Comparison of ENCODE assay signal across 8 mouse cellular contexts in genomic region chr8:11632406-11632805, GRCm38 (mm10). TPM values are rescaled to one million over a fixed set of nuclear protein-coding genes. Genes with fewer than 3 reads are reported as not detected.
A peak's percentile ranks its signal among the peaks of the same experiment; 100 is the strongest.
DNase-seq lines count a peak whose midpoint lies in the region; ATAC-seq and TF ChIP-seq lines count a peak whose summit lies in the region.

No protein-coding gene starts in this region.

- H3K36me3 ChIP-seq in heart, embryonic 11.5 days (ENCODE audit: control insufficient read depth, insufficient read depth, low read length): peaks cover 21% of the 10 kb centered on the region
- H3K36me3 ChIP-seq in myocyte (ENCODE audit: control insufficient read depth, insufficient read depth): peaks cover 21% of the 10 kb centered on the region

- peak overlapping the region; percentile 75 for H3K4me2 ChIP-seq in heart, embryonic 11.5 days
- peak overlapping the region; percentile 84 for H3K4me2 ChIP-seq in myocyte (ENCODE audit: low read depth)

- TF ChIP-seq CTCF in layer of hippocampus, adult 2 months (conservative IDR thresholded peaks at IDR 0.05): no peak

- H3K79me2 ChIP-seq in myocyte (ENCODE audit: control insufficient read depth, insufficient read depth): peaks cover 73% of the 10 kb centered on the region

- no peak for ATAC-seq in heart, embryonic 11.5 days (replicated peaks; ENCODE audit: insufficient number of reproducible peaks, low FRiP score, low TSS enrichment)

- 19% methylated on average over 2 of the region's 2 CpGs for WGBS in heart, embryonic 11.5 days (ENCODE audit: insufficient replicate concordance)

- H3ac ChIP-seq in myocyte (ENCODE audit: control insufficient read depth, insufficient read length): no peak overlapping the region

- peak; percentile 33 for DNase-seq in cerebellum, adult 9-10 months
- no peak for DNase-seq in cerebellum, adult 8-10 months
- DNase-seq in adrenal gland, adult 2 months: peak; percentile 93
- DNase-seq in kidney, postnatal 10 days: peak; percentile 83
- DNase-seq in layer of hippocampus, adult 18-20 months (ENCODE audit: low spot score in 2 of 2): no peak
- DNase-seq in layer of hippocampus, adult 2 months (ENCODE audit: low spot score in 2 of 2): no peak

- H3K4me1 ChIP-seq in heart, embryonic 11.5 days (ENCODE audit: control insufficient read depth, insufficient read depth, low read length): peaks cover 23% of the 10 kb centered on the region

- no peak overlapping the region for H3K9ac ChIP-seq in heart, embryonic 11.5 days (ENCODE audit: low read depth, low read length)

- no peak overlapping the region for H3K4me3 ChIP-seq in heart, embryonic 11.5 days (ENCODE audit: low read depth, low read length)
- H3K4me3 ChIP-seq in myocyte: peak overlapping the region; percentile 67
- H3K4me3 ChIP-seq in layer of hippocampus, adult 2 months: no peak overlapping the region

- no peaks in the 10 kb centered on the region for H3K27me3 ChIP-seq in heart, embryonic 11.5 days (ENCODE audit: control insufficient read depth, insufficient read depth, low read length)
- H3K27me3 ChIP-seq in myocyte (ENCODE audit: control insufficient read depth, insufficient read depth, insufficient read length): no peaks in the 10 kb centered on the region

- no peaks in the 10 kb centered on the region for H3K9me3 ChIP-seq in heart, embryonic 11.5 days (replicated peaks; ENCODE audit: control insufficient read depth, low read length)

- peak; percentile 31 for TF ChIP-seq POLR2A in myocyte (IDR thresholded peaks at IDR 0.05; ENCODE audit: insufficient read length, low read depth)

- no peak overlapping the region for H3K27ac ChIP-seq in heart, embryonic 11.5 days (ENCODE audit: low read depth, low read length)
- H3K27ac ChIP-seq in layer of hippocampus, adult 2 months: no peak overlapping the region

TF ChIP-seq in myocyte, 11 proteins besides CTCF, POLR2A, EP300 and RAD21:
- TF ChIP-seq MYOD1 (IDR thresholded peaks at IDR 0.05; ENCODE audit: control insufficient read depth in 1 of 3, insufficient read length in 2 of 3, low read depth in 2 of 3) (no peak), USF1 (IDR thresholded peaks at IDR 0.05; ENCODE audit: low read depth) (no peak), SRF (IDR thresholded peaks at IDR 0.05; ENCODE audit: control insufficient read depth, insufficient read length, low read depth) (no peak), TCF12 (IDR thresholded peaks at IDR 0.05; ENCODE audit: insufficient read depth, poor library complexity, severe bottlenecking) (no peak)

RNA-seq across cellular contexts. Expression of gene Ankrd10, which starts 3.2 kb away (rescaled TPM):
- total RNA-seq in adrenal gland, adult 2 months (2021): 10 to 100 TPM; 36.0 to 44.7 TPM
- 73.3 and 75.3 TPM in 2 replicates for polyA plus RNA-seq in adrenal gland, adult 2 months (2012; rRNA removed)
- 60.3 and 63.1 TPM in 2 replicates for polyA plus RNA-seq in heart, embryonic 11.5 days (2014; fragmentation: Nextera tagmentation; extraction: Ambion mirVana)
- 71.9 TPM for polyA plus RNA-seq in myocyte (2012; fragmentation: generic; extraction: Trizol)
- 10 to 100 TPM; 58.0 to 60.6 TPM for total RNA-seq in layer of hippocampus, adult 18-20 months (2021)
- 10 to 100 TPM; 55.4 to 71.2 TPM for total RNA-seq in layer of hippocampus, adult 2 months (2021)

Comparison
In these comparisons a context has a peak if more than half of its experiments do, and no peak if none do; other contexts are left out.
1. DNase-seq: peak in cerebellum, adult 9-10 months (single experiment), adrenal gland, adult 2 months (single experiment) and kidney, postnatal 10 days (single experiment); none in cerebellum, adult 8-10 months (single experiment), layer of hippocampus, adult 18-20 months (0 of 2) and layer of hippocampus, adult 2 months (0 of 2).